Mouse (Mus musculus): Measurements from ENCODE around the gene Phactr1. TPM values are rescaled to one million over a fixed set of nuclear protein-coding genes. Genes with fewer than 3 reads are reported as not detected.

The Phactr1 gene
- total and polyA plus RNA-seq, 3 experiments, result not detected

DNA sequence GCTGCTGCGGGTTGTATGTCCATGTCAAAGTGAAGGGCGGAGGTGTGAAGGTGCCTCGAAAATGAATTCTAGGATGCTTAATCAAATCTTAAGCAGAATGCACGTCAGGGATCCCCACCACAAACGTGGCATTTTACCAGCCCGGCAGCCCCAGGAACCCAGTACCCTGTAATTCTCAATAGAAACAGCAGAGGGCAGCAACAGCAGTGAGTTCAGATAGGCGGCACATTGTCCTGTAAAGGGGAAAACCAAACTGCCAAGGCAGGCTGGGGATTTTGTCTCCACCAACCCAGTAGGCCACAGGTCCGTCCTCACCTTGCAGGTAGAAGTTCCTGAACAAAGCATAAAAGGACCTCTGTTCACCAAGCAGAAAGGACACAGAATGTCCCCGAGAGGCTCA is 492.8 kb downstream of the Phactr1 start:
- no peaks in the 10 kb centered on the region for H3K9me3 ChIP-seq (replicated peaks; ENCODE audit: insufficient read depth, low read length)
- H3K27me3 ChIP-seq (ENCODE audit: control insufficient read depth in 1 of 2, insufficient read depth in 2 of 2, low read length in 2 of 2), result no peaks in the 10 kb centered on the region; a peak in 1 of 4 replicates
- no peak overlapping the region for H3K27ac ChIP-seq (ENCODE audit: control insufficient read depth, low read depth, low read length)
- no peaks in the 10 kb centered on the region; the same call in 1 of the 2 replicates for H3K79me2 ChIP-seq (ENCODE audit: control insufficient read depth, insufficient read depth, low read length, poor library complexity)
- H3K4me3 ChIP-seq (ENCODE audit: control insufficient read depth in 1 of 2, insufficient read depth in 1 of 2, low read depth in 2 of 2, low read length in 2 of 2), result peak overlapping the region; percentile 19 to 28; a peak in 3 of 4 replicates
- peaks cover 0 to 4% of the 10 kb centered on the region in 2 experiments; a peak in 2 of 4 replicates for H3K36me3 ChIP-seq (ENCODE audit: control insufficient read depth in 1 of 2, insufficient read depth in 2 of 2, low read length in 2 of 2)
- peak; percentile 85 for DNase-seq (ENCODE audit: low read depth, low spot score)
- peaks cover 0 to 6% of the 10 kb centered on the region in 2 experiments; a peak in 1 of 4 replicates for H3K4me1 ChIP-seq (ENCODE audit: control insufficient read depth in 1 of 2, insufficient read depth in 2 of 2, low read length in 2 of 2)
- TF ChIP-seq NRF1 (IDR thresholded peaks at IDR 0.05; ENCODE audit: insufficient read depth, low read depth, low read length, poor library complexity, severe bottlenecking) (no peak), POLR2A (IDR thresholded peaks at IDR 0.05; ENCODE audit: control insufficient read depth in 1 of 2, insufficient read depth in 1 of 2, low read depth in 1 of 2, low read length in 2 of 2, poor library complexity in 1 of 2) (no peak), MYB (IDR thresholded peaks at IDR 0.05; ENCODE audit: low read depth, low read length) (no peak), JUND (IDR thresholded peaks at IDR 0.05; ENCODE audit: low read depth, low read length) (no peak), ZKSCAN1 (IDR thresholded peaks at IDR 0.05; ENCODE audit: low read depth, low read length) (no peak), MAX (IDR thresholded peaks at IDR 0.05; ENCODE audit: low read length) (peak; percentile 62; the same call in 1 of the 2 replicates), TBP (IDR thresholded peaks at IDR 0.05; ENCODE audit: low read depth, low read length) (no peak), MEF2A (IDR thresholded peaks at IDR 0.05; ENCODE audit: extremely low read depth, insufficient replicate concordance, low read depth, low read length, poor library complexity, severe bottlenecking) (no peak), HCFC1 (IDR thresholded peaks at IDR 0.05; ENCODE audit: low read depth, low read length) (0 out of 2 replicates have a peak, but pooled peaks have one; percentile 37), EP300 (IDR thresholded peaks at IDR 0.05; ENCODE audit: low read depth in 1 of 2, low read length in 2 of 2) (no peak), TCF12 (IDR thresholded peaks at IDR 0.05; ENCODE audit: low read depth, low read length) (no peak), GATA1 (IDR thresholded peaks at IDR 0.05; ENCODE audit: low read depth, low read length) (no peak), GABPA (IDR thresholded peaks at IDR 0.05; ENCODE audit: low read depth, low read length) (no peak), POLR2AphosphoS5 (IDR thresholded peaks at IDR 0.05; ENCODE audit: borderline replicate concordance, low read depth, low read length) (no peak), TAL1 (IDR thresholded peaks at IDR 0.05; ENCODE audit: low read length) (no peak), NELFE (IDR thresholded peaks at IDR 0.05; ENCODE audit: low read depth, low read length) (no peak), SIN3A (IDR thresholded peaks at IDR 0.05; ENCODE audit: low read length) (0 out of 2 replicates have a peak, but pooled peaks have one; percentile 34), UBTF (IDR thresholded peaks at IDR 0.05; ENCODE audit: borderline replicate concordance, insufficient read depth, low read depth, low read length) (no peak), MYC (IDR thresholded peaks at IDR 0.05; ENCODE audit: low read depth, low read length) (peak; percentile 65; the same call in 1 of the 2 replicates), SMC3 (IDR thresholded peaks at IDR 0.05; ENCODE audit: low read depth, low read length) (peak; percentile 88), KAT2A (conservative IDR thresholded peaks at IDR 0.05; ENCODE audit: low read depth, low read length) (no peak), POLR2AphosphoS2 (IDR thresholded peaks at IDR 0.05; ENCODE audit: low read length) (no peak), ELF1 (IDR thresholded peaks at IDR 0.05; ENCODE audit: low read depth, low read length) (0 out of 2 replicates have a peak, but pooled peaks have one; percentile 6), ZNF384 (IDR thresholded peaks at IDR 0.05; ENCODE audit: low read depth, low read length) (peak; percentile 41; the same call in 1 of the 2 replicates), E2F4 (IDR thresholded peaks at IDR 0.05; ENCODE audit: borderline replicate concordance, low read depth, low read length) (no peak), ZC3H11A (IDR thresholded peaks at IDR 0.05; ENCODE audit: low read depth, low read length) (peak; percentile 82), CTCF (IDR thresholded peaks at IDR 0.05 in 2 of 3, conservative IDR thresholded peaks at IDR 0.05 in 1 of 3; ENCODE audit: control insufficient read depth in 1 of 3, insufficient read depth in 1 of 3, low read depth in 2 of 3, low read length in 3 of 3, poor library complexity in 1 of 3, severe bottlenecking in 1 of 3) (peak; percentile 72 to 91 (median 77)), MXI1 (IDR thresholded peaks at IDR 0.05; ENCODE audit: low read depth, low read length) (no peak), RCOR1 (IDR thresholded peaks at IDR 0.05; ENCODE audit: low read depth, low read length) (no peak), RAD21 (IDR thresholded peaks at IDR 0.05; ENCODE audit: low read depth, low read length) (peak; percentile 86), USF1 (IDR thresholded peaks at IDR 0.05; ENCODE audit: low read depth, low read length) (no peak)
- H3K9ac ChIP-seq (ENCODE audit: control insufficient read depth, low read depth, low read length, poor library complexity, severe bottlenecking), result peak overlapping the region; percentile 51
